Mouse (Mus musculus) hindbrain, postnatal 0 days (tissue): ENCODE measurements around the gene Tnnt2. TPM values are rescaled to one million over a fixed set of nuclear protein-coding genes. Genes with fewer than 3 reads are reported as not detected.

Source experiments
- ATAC-seq: fragments of 200-750 bp; cut with Nextera tagmentation; 2 replicates; pipeline ENCODE4 v1.8.0; 2017; ENCODE audit warnings: mild to moderate bottlenecking, moderate TSS enrichment, moderate library complexity
- DNase-seq: peaks from one replicate; pipeline ENCODE4 v3.0.0-alpha.2; 2015; ENCODE audit warnings: low spot score
- H3K27ac ChIP-seq: fragments of 300-500 bp; sonication (generic); 2 replicates; pipeline ENCODE4 v1.5.1; 2014; ENCODE audit warnings: mild to moderate bottlenecking
- H3K27me3 ChIP-seq: fragments of 300-500 bp; sonication (generic); 2 replicates; pipeline ENCODE4 v1.6.1; 2014; ENCODE audit warnings: low read length, mixed read lengths; ENCODE audit not compliant: insufficient read depth
- H3K36me3 ChIP-seq: fragments of 300-500 bp; sonication (generic); 2 replicates; pipeline ENCODE4 v1.6.1; 2014; ENCODE audit warnings: low read length, mixed read lengths; ENCODE audit not compliant: insufficient read depth
- H3K4me1 ChIP-seq: fragments of 300-500 bp; sonication (generic); 2 replicates; pipeline ENCODE4 v1.6.1; 2014; ENCODE audit warnings: antibody characterized with exemption, low read length, mixed read lengths; ENCODE audit not compliant: insufficient read depth
- H3K4me2 ChIP-seq: fragments of 300-500 bp; sonication (generic); 2 replicates; pipeline ENCODE4 v1.6.1; 2014; ENCODE audit warnings: low read depth, mild to moderate bottlenecking, low read length, moderate library complexity, mixed read lengths
- H3K4me3 ChIP-seq: fragments of 300-500 bp; sonication (generic); 2 replicates; pipeline ENCODE4 v1.5.1; 2014; ENCODE audit warnings: low read length
- H3K9ac ChIP-seq: fragments of 300-500 bp; sonication (generic); replicated peaks from 2 replicates; pipeline ENCODE4 v1.6.1; 2014; ENCODE audit warnings: mild to moderate bottlenecking, low read length, moderate library complexity, mixed read lengths
- H3K9me3 ChIP-seq: fragments of 300-500 bp; sonication (generic); 2 replicates; pipeline ENCODE4 v1.6.1; 2016; ENCODE audit warnings: low read length, mixed read lengths
- CTCF ChIP-seq: IDR thresholded peaks from 2 replicates; pipeline ENCODE4 v1.5.1; 2016; ENCODE audit warnings: antibody characterized with exemption, control low read depth, low read depth
- WGBS: fragments of 180-500 bp; shearing (Covaris S2); extraction: QIAGEN DNeasy Blood & Tissue Kit; methylation state at CpG from one replicate; pipeline ENCODE4 v1.1.7; 2014; 5-methylcytosine and 5-hydroxymethylcytosine counted together
- polyA plus RNA-seq: library from polyadenylated mRNA; unstranded; fragments of >200 nt; fragmentation: Nextera tagmentation; extraction: Ambion mirVana; gene quantifications from 2 replicates; pipeline ENCODE4 v1.2.1, GENCODE M21; 2015
- total RNA-seq: library from RNA; depleted of rRNA; stranded (reverse); fragments of >200 nt; gene quantifications from 2 replicates; pipeline ENCODE4 v1.2.3, GENCODE M21; 2014

Gene Tnnt2
- total and polyA plus RNA-seq, 2 experiments from 2014 or later = 0.47 to 1.8 TPM

DNA sequence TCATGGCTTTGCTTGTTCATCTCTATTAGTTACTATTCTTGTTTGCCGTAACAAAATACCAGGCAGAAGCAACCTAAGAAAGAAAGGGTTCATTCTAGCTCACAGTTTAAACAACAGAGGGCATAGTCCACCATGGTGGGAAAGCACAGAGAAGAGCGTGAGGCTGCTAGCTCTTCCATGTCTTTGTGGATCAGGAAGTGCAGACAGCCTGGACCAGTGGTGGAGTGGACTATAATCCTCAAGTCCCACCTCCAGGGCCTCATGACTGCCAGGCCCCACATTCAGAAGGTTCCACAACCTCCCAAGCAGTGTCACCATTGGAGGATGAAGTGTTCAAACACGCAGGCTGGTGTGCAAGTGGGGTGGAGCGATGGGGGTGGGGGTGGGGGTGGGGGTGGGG is 17.0 kb downstream of the Tnnt2 start:
- H3K27me3 ChIP-seq = no peaks in the 10 kb centered on the region
- 90% methylated on average over 4 of the region's 4 CpGs for WGBS
- no peak for ATAC-seq

DNA sequence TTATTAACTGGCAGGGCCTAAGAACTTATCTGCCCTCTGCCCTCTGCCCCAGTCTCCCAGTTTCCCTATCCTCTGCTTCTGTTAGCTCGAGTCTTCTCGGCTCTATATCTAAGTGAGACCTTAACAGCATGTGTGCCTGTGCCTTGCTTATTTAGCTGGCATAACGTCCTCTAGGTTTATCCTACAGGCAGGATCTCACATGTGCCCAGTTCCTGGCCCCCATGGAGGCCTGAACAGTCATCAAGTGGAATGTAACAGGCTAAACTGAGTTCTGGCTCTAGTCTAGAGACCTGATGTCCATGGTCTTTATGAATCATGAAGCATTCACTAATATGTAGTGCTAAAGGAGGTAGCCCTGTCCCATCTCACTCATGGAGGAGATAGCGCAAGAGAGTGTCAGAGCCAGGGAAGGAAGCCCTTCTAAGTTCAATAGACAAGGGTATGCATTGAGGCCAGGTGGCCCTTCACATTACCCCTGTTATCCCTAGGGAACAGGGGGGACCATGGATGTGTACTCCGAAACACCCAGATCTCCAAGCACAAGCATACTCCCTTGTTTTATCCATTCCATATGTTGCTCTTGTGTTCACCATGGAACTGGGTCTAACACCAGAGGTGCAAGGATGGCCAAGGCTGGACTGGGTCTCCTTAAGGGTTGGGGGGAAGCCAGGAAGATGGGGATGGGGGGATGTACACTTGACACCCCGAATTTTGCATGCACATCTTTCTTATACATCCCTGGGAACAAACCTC is 18.6 kb downstream of the Tnnt2 start:
- Histone ChIP-seq H3K27me3 (no peaks in the 10 kb centered on the region), H3K4me3 (no peak overlapping the region), H3K9ac (no peak overlapping the region), H3K9me3 (no peaks in the 10 kb centered on the region), H3K27ac (no peak overlapping the region), H3K36me3 (no peaks in the 10 kb centered on the region), H3K4me2 (no peak overlapping the region), H3K4me1 (peaks cover 6% of the 10 kb centered on the region; the same call in 1 of the 2 replicates)
- ATAC-seq (no peak), DNase-seq (no peak)
- 91% methylated on average over 6 of the region's 6 CpGs for WGBS
- TF ChIP-seq CTCF = no peak

More for the DNA sequence above, 17.0 kb downstream of the Tnnt2 start:
- Histone ChIP-seq H3K36me3 (no peaks in the 10 kb centered on the region), H3K4me3 (no peak overlapping the region), H3K9ac (no peak overlapping the region), H3K4me2 (no peak overlapping the region), H3K27ac (no peak overlapping the region), H3K9me3 (no peaks in the 10 kb centered on the region), H3K4me1 (peaks cover 6% of the 10 kb centered on the region; the same call in 1 of the 2 replicates)
- DNase-seq = no peak
- TF ChIP-seq CTCF = no peak

DNA sequence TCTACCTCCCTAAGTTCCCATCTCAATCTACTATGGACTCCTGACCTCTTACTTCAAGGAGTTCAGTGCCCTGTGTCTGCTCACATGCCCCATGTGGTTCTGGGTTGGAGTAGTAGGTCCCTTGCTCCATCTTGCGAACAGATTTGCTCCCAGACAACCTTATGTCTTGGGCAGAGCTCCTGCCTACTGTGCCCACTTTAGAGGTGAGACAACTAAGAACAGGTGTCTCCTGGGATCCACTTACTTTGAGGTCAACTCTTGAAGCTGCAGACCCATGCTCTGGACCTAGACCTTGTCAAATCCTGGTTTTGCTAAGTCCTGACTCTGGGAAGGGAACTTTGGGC is 19.2 kb downstream of the Tnnt2 start:
- peaks cover 6% of the 10 kb centered on the region; the same call in 1 of the 2 replicates for H3K4me1 ChIP-seq
- H3K4me3 ChIP-seq = no peak overlapping the region
- H3K9ac ChIP-seq = no peak overlapping the region
- 96% methylated on average over 1 of the region's 1 CpGs for WGBS
- no peak overlapping the region for H3K4me2 ChIP-seq
- no peaks in the 10 kb centered on the region for H3K27me3 ChIP-seq
- H3K9me3 ChIP-seq = no peaks in the 10 kb centered on the region
- no peaks in the 10 kb centered on the region for H3K36me3 ChIP-seq
- no peak for ATAC-seq
- H3K27ac ChIP-seq = no peak overlapping the region
- no peak for TF ChIP-seq CTCF
- DNase-seq = no peak

DNA sequence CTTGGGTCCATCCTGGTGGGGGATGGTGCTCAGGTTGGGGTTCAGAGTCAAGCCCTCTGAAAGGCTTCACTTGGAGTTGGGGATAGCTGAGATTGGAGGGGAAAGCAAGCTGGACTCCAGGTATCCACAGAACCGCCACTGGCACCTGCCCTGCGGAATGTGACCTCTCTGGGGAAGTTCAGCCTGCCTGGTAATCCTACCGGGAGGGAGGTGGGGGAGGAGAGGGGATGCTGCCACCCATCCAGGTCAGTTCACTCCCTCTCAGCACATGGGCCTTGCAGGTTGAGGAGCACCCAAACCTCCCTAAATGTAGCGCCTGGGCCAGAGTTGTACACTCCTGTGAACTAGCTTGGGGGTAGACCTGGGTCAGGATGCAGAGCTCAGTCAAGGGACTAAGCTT is 19.9 kb downstream of the Tnnt2 start:
- Histone ChIP-seq H3K9me3 (no peaks in the 10 kb centered on the region), H3K36me3 (no peaks in the 10 kb centered on the region), H3K4me3 (no peak overlapping the region), H3K4me1 (peaks cover 6% of the 10 kb centered on the region; the same call in 1 of the 2 replicates), H3K27ac (no peak overlapping the region), H3K9ac (no peak overlapping the region), H3K27me3 (no peaks in the 10 kb centered on the region), H3K4me2 (no peak overlapping the region)
- WGBS = 75% methylated on average over 4 of the region's 4 CpGs
- DNase-seq (no peak), ATAC-seq (no peak)
- no peak for TF ChIP-seq CTCF

DNA sequence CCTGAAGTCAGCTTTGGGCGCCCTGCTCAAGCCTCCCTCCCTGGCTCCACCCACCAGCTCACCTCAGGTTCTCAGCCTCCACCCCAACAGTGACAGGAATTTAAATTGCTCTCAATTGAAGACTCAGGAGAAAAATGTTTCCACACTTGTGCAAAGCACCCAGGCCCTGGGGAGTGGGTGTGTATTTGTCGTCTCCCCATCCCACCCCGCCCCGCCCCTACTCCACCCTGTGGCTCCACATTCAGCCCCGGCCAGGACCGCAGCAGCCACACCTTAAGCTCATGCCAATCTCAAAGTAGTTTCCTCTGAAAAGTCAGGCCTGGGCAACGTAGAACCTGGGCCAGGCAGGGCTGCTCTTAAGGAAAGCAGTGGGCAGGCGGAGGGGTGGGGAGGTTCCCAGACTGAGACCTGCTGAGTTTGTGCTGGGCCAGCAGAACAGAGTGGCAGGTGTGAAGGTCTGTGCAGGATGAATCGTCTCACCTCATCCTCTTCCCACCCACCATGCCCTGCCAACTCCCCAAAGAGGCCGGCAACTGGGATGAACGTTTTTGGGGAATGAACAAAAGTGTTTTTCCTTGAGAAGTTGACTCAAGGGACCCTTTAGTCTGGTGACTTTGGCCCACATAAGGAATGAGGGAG is 21.1 kb downstream of the Tnnt2 start:
- H3K4me1 ChIP-seq = no peaks in the 10 kb centered on the region
- no peak for TF ChIP-seq CTCF
- no peak for ATAC-seq
- no peak for DNase-seq
- no peaks in the 10 kb centered on the region for H3K27me3 ChIP-seq
- H3K9me3 ChIP-seq = no peaks in the 10 kb centered on the region
- H3K4me2 ChIP-seq = no peak overlapping the region
- no peak overlapping the region for H3K4me3 ChIP-seq
- WGBS = 71% methylated on average over 11 of the region's 11 CpGs
- no peak overlapping the region for H3K9ac ChIP-seq
- H3K36me3 ChIP-seq = no peaks in the 10 kb centered on the region
- no peak overlapping the region for H3K27ac ChIP-seq

DNA sequence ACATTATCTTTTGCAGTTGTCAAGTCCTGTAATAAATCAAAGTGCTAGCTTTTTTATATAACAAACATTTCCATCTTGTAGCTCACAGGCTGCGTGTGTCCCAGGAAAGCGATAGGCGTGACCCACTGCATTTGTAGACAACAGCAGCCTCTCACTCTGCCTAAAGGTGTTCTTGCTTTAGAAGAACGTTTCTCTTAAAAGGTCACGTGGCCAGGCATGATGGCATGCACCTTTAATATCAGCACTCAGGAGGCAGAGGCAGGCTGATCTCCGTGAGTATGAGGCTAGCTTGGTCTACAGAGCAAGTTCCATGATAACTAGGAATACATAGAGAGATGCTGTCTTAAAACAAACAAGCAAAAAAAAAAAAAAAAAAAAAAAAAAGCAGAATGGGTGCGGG is 22.4 kb downstream of the Tnnt2 start:
- no peak for ATAC-seq
- Histone ChIP-seq H3K9ac (no peak overlapping the region), H3K4me3 (no peak overlapping the region), H3K27me3 (no peaks in the 10 kb centered on the region), H3K4me2 (no peak overlapping the region), H3K9me3 (no peaks in the 10 kb centered on the region), H3K4me1 (no peaks in the 10 kb centered on the region), H3K36me3 (no peaks in the 10 kb centered on the region), H3K27ac (no peak overlapping the region)
- TF ChIP-seq CTCF = no peak
- 88% methylated on average over 7 of the region's 7 CpGs for WGBS
- no peak for DNase-seq

DNA sequence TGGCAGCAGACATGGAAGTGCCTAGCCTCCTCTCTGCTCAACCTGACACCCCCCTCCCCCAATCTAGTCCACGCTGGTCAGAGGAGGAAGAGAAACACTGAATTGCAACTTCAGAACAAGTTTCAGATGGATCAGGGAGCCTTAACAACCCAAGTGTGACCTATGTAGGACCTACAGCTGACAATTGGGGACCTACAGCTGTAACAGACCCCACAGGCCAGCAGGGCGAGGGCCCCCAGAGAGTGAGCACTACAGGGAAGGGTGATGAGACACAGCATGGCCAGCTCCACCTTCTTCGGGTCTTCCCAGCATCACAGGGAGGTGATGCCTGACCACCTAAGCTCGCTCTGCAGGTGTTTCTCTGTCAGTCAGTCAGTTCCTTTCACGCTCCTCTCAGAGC is 24.9 kb downstream of the Tnnt2 start:
- no peak for TF ChIP-seq CTCF

More for the DNA sequence above, 24.9 kb downstream of the Tnnt2 start:
- H3K4me2 ChIP-seq = no peak overlapping the region
- no peak overlapping the region for H3K4me3 ChIP-seq
- H3K9ac ChIP-seq = no peak overlapping the region
- H3K4me1 ChIP-seq = no peaks in the 10 kb centered on the region
- H3K9me3 ChIP-seq = no peaks in the 10 kb centered on the region
- no peak for ATAC-seq
- H3K36me3 ChIP-seq = no peaks in the 10 kb centered on the region
- H3K27me3 ChIP-seq = no peaks in the 10 kb centered on the region
- no peak for DNase-seq
- H3K27ac ChIP-seq = no peak overlapping the region
- WGBS = 84% methylated on average over 5 of the region's 5 CpGs
